Mouse (Mus musculus) liver, embryonic 14.5 days (tissue): ENCODE measurements around the gene Tmem258. TPM values are rescaled to one million over a fixed set of nuclear protein-coding genes. Genes with fewer than 3 reads are reported as not detected.
A peak's percentile ranks its signal among the peaks of the same experiment; 100 is the strongest.

Experiments used
- ATAC-seq: fragments of 200-750 bp; cut with Nextera tagmentation; 2 replicates; pipeline ENCODE4 v1.8.0; 2017; ENCODE audit warnings: moderate number of reproducible peaks, mild to moderate bottlenecking, moderate library complexity; ENCODE audit not compliant: insufficient read depth
- DNase-seq, 3 experiments: peaks; one replicate each; pipeline ENCODE4 v3.0.0-alpha.2; 2012 to 2013; ENCODE audit warnings: low read depth in 3 of 3, low spot score in 3 of 3
- H3K27ac ChIP-seq: fragments of 300-500 bp; sonication (generic); 2 replicates; pipeline ENCODE4 v1.5.1; 2014; ENCODE audit warnings: moderate library complexity, mild to moderate bottlenecking, control low read depth, inconsistent platforms
- H3K27me3 ChIP-seq: fragments of 300-500 bp; sonication (generic); 2 replicates; pipeline ENCODE4 v1.6.1; 2014; ENCODE audit warnings: mild to moderate bottlenecking, low read length, moderate library complexity; ENCODE audit not compliant: control insufficient read depth, insufficient read depth
- H3K36me3 ChIP-seq: fragments of 300-500 bp; sonication (generic); replicated peaks from 2 replicates; pipeline ENCODE4 v1.6.1; 2014; ENCODE audit warnings: low read depth; ENCODE audit not compliant: control insufficient read depth, insufficient read depth
- H3K4me1 ChIP-seq, 2 experiments: fragments of 200-500 bp in 1 of 2; fragments of 300-500 bp in 1 of 2; sonication (generic) in 1 of 2; replicated peaks; 2 replicates each; pipeline ENCODE4 v1.6.1; 2012 to 2014; ENCODE audit warnings: antibody characterized with exemption in 1 of 2, inconsistent platforms in 1 of 2, low read length in 1 of 2; ENCODE audit not compliant: control insufficient read depth in 2 of 2, insufficient read depth in 2 of 2
- H3K4me2 ChIP-seq: fragments of 300-500 bp; sonication (generic); 2 replicates; pipeline ENCODE4 v1.6.1; 2014; ENCODE audit warnings: low read depth, mild to moderate bottlenecking, control low read depth, moderate library complexity
- H3K4me3 ChIP-seq, 2 experiments: fragments of 200-500 bp in 1 of 2; fragments of 300-500 bp in 1 of 2; sonication (generic) in 1 of 2; 2 replicates each; pipeline ENCODE4 v1.5.1; 2012 to 2014; ENCODE audit warnings: low read depth in 2 of 2, low read length in 2 of 2, mild to moderate bottlenecking in 2 of 2, control low read depth in 1 of 2, inconsistent platforms in 1 of 2, moderate library complexity in 1 of 2; ENCODE audit not compliant: insufficient read depth in 1 of 2
- H3K9ac ChIP-seq: fragments of 300-500 bp; sonication (generic); replicated peaks from 2 replicates; pipeline ENCODE4 v1.6.1; 2014; ENCODE audit warnings: mild to moderate bottlenecking, control low read depth, moderate library complexity
- H3K9me3 ChIP-seq: fragments of 300-500 bp; sonication (generic); 2 replicates; pipeline ENCODE4 v1.6.1; 2016; ENCODE audit warnings: low read length, mixed read lengths; ENCODE audit not compliant: control insufficient read depth
- CTCF ChIP-seq: IDR thresholded peaks from 2 replicates; pipeline ENCODE4 v1.5.1; 2016; ENCODE audit warnings: antibody characterized with exemption, low read depth, control low read depth
- EP300 ChIP-seq: IDR thresholded peaks from 2 replicates; pipeline ENCODE4 v1.6.1; 2016; ENCODE audit warnings: antibody characterized with exemption, low read depth
- WGBS: fragments of 180-500 bp; shearing (Covaris S2); extraction: QIAGEN DNeasy Blood & Tissue Kit; methylation state at CpG from one replicate; pipeline ENCODE4 v1.1.7; 2014; ENCODE audit not compliant: insufficient replicate concordance; 5-methylcytosine and 5-hydroxymethylcytosine counted together
- polyA plus RNA-seq, 2 experiments: library from polyadenylated mRNA; depleted of rRNA in 1 of 2; stranded (reverse) in 1 of 2; unstranded in 1 of 2; fragments of >200 nt; fragmentation: Nextera tagmentation in 1 of 2; extraction: Ambion mirVana in 1 of 2; gene quantifications; 2 replicates each; pipeline versions ENCODE4 v1.2.1 to v1.2.3; 2012 to 2014

Gene Tmem258
- polyA plus RNA-seq, 2 experiments: 78.6 to 402 TPM

GRCm38 (mm10) chr19:10189022-10189421 is 14.8 kb upstream of the Tmem258 start:
- Histone ChIP-seq H3K4me2 (no peak overlapping the region), H3K36me3 (peaks cover 64% of the 10 kb centered on the region), H3K4me1 (peaks cover 0 to 15% of the 10 kb centered on the region in 2 experiments; a peak in 3 of 4 replicates), H3K27me3 (no peaks in the 10 kb centered on the region), H3K27ac (no peak overlapping the region), H3K9me3 (no peaks in the 10 kb centered on the region), H3K4me3 (no peak overlapping the region), H3K9ac (no peak overlapping the region)
- ATAC-seq (no peak), DNase-seq (no peak)
- TF ChIP-seq CTCF (no peak), EP300 (no peak)
- WGBS: 88% methylated on average over 6 of the region's 6 CpGs

GRCm38 (mm10) chr19:10189940-10190339 is 13.9 kb upstream of the Tmem258 start:
- no peaks in the 10 kb centered on the region for H3K9me3 ChIP-seq
- TF ChIP-seq EP300 (no peak), CTCF (no peak)
- H3K9ac ChIP-seq: no peak overlapping the region
- H3K36me3 ChIP-seq: peaks cover 73% of the 10 kb centered on the region
- WGBS: 87% methylated on average over 8 of the region's 8 CpGs
- H3K27ac ChIP-seq: no peak overlapping the region
- no peak overlapping the region for H3K4me2 ChIP-seq
- H3K4me1 ChIP-seq: peaks cover 0 to 6% of the 10 kb centered on the region in 2 experiments; a peak in 2 of 4 replicates
- ATAC-seq (no peak), DNase-seq (no peak)
- H3K4me3 ChIP-seq: no peak overlapping the region
- H3K27me3 ChIP-seq: no peaks in the 10 kb centered on the region

GRCm38 (mm10) chr19:10190796-10191195 is 13.0 kb upstream of the Tmem258 start:
- TF ChIP-seq CTCF (peak; percentile 87), EP300 (no peak)
- H3K4me3 ChIP-seq: no peak overlapping the region
- DNase-seq: peak in 1 of 3 experiments; percentile 60
- H3K9ac ChIP-seq: no peak overlapping the region
- H3K27ac ChIP-seq: no peak overlapping the region
- H3K36me3 ChIP-seq: peaks cover 72% of the 10 kb centered on the region
- peaks cover 0 to 6% of the 10 kb centered on the region in 2 experiments; a peak in 2 of 4 replicates for H3K4me1 ChIP-seq
- no peak for ATAC-seq
- H3K4me2 ChIP-seq: no peak overlapping the region
- 30% methylated on average over 2 of the region's 2 CpGs for WGBS
- no peaks in the 10 kb centered on the region for H3K27me3 ChIP-seq
- H3K9me3 ChIP-seq: no peaks in the 10 kb centered on the region

- H3K27ac ChIP-seq: no peak overlapping the region
- DNase-seq: no peak
- peaks cover 72% of the 10 kb centered on the region for H3K36me3 ChIP-seq
- peaks cover 0 to 6% of the 10 kb centered on the region in 2 experiments; a peak in 2 of 4 replicates for H3K4me1 ChIP-seq
- H3K9me3 ChIP-seq: no peaks in the 10 kb centered on the region
- H3K4me2 ChIP-seq: no peak overlapping the region
- no peak overlapping the region for H3K9ac ChIP-seq
- TF ChIP-seq EP300: no peak
- TF ChIP-seq CTCF: no peak
- H3K4me3 ChIP-seq: no peak overlapping the region
- ATAC-seq: no peak
- no peaks in the 10 kb centered on the region for H3K27me3 ChIP-seq
- 47% methylated on average over 7 of the region's 7 CpGs for WGBS
Observed at GRCm38 (mm10) chr19:10191326-10191725, 12.5 kb upstream of the Tmem258 start.

GRCm38 (mm10) chr19:10194337-10194736 is 9.5 kb upstream of the Tmem258 start:
- Histone ChIP-seq H3K9ac (no peak overlapping the region), H3K27me3 (no peaks in the 10 kb centered on the region), H3K27ac (no peak overlapping the region), H3K9me3 (no peaks in the 10 kb centered on the region), H3K4me2 (no peak overlapping the region), H3K4me3 (no peak overlapping the region), H3K36me3 (peaks cover 61% of the 10 kb centered on the region), H3K4me1 (peaks cover 0 to 6% of the 10 kb centered on the region in 2 experiments; a peak in 2 of 4 replicates)
- no peak for DNase-seq
- 86% methylated on average over 11 of the region's 11 CpGs for WGBS
- ATAC-seq: no peak
- TF ChIP-seq EP300: no peak
- TF ChIP-seq CTCF: peak; percentile 44; the same call in 1 of the 2 replicates
